Mouse (Mus musculus) kidney, embryonic 14.5 days (tissue): ENCODE measurements at regions not wholly inside any gene's neighbourhood (a gene's known extent, or its start where the extent isn't known, plus 50 kb on each side); places are given as distances from the start of the nearest gene placed in this dataset.

Source experiments
- ATAC-seq: fragments of 200-750 bp; cut with Nextera tagmentation; 2 replicates; pipeline ENCODE4 v1.8.0; 2017; ENCODE audit warnings: moderate number of reproducible peaks, mild to moderate bottlenecking, moderate TSS enrichment, moderate library complexity; ENCODE audit not compliant: low FRiP score, low TSS enrichment
- H3K27ac ChIP-seq: fragments of 300-500 bp; sonication (generic); 2 replicates; pipeline ENCODE4 v1.5.1; 2014; ENCODE audit warnings: low read depth, mild to moderate bottlenecking, low read length, moderate library complexity, mixed read lengths
- H3K27me3 ChIP-seq: fragments of 300-500 bp; sonication (generic); 2 replicates; pipeline ENCODE4 v1.6.1; 2014; ENCODE audit warnings: mild to moderate bottlenecking, low read length; ENCODE audit not compliant: control insufficient read depth, insufficient read depth
- H3K36me3 ChIP-seq: fragments of 300-500 bp; sonication (generic); 2 replicates; pipeline ENCODE4 v1.6.1; 2014; ENCODE audit warnings: low read length, mixed read lengths; ENCODE audit not compliant: control insufficient read depth, insufficient read depth
- H3K4me1 ChIP-seq: fragments of 300-500 bp; sonication (generic); 2 replicates; pipeline ENCODE4 v1.6.1; 2014; ENCODE audit warnings: low read length, mixed read lengths; ENCODE audit not compliant: control insufficient read depth, insufficient read depth
- H3K4me2 ChIP-seq: fragments of 300-500 bp; sonication (generic); replicated peaks from 2 replicates; pipeline ENCODE4 v1.6.1; 2014; ENCODE audit warnings: low read depth, mild to moderate bottlenecking, low read length
- H3K4me3 ChIP-seq: fragments of 300-500 bp; sonication (generic); 2 replicates; pipeline ENCODE4 v1.5.1; 2014; ENCODE audit warnings: mild to moderate bottlenecking, low read length
- H3K9ac ChIP-seq: fragments of 300-500 bp; sonication (generic); 2 replicates; pipeline ENCODE4 v1.6.1; 2014; ENCODE audit warnings: low read depth, mild to moderate bottlenecking, low read length, moderate library complexity
- H3K9me3 ChIP-seq: fragments of 300-500 bp; sonication (generic); 2 replicates; pipeline ENCODE4 v1.6.1; 2016; ENCODE audit warnings: low read length; ENCODE audit not compliant: control insufficient read depth
- WGBS: fragments of 180-500 bp; shearing (Covaris S2); extraction: QIAGEN DNeasy Blood & Tissue Kit; methylation state at CpG from one replicate; pipeline ENCODE4 v1.1.7; 2014; 5-methylcytosine and 5-hydroxymethylcytosine counted together

DNA sequence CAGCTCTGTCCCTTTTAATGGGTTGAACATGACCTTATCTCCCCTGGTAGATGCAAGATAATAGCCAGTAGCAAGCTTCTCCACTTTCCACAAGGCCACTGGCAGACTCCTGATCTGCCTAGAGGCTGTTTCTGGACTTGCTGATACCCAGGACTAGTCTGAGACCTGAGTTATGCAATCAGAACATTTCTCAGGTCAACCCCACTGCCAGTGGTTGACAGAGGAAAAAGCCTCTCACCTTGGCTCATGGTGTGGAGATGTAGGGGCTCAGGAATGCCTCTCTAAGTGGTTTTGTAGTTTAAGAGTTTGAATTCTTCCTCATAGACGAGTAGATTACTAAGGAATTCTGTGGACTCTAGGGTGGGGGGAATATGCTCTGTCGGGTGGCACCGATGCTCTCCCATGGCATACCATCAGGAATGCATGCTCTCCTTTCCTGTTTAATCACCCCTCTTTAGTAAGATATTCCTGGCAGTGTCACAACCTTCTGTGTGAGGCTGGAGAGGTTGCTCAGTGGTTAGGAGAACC is 226.8 kb downstream of the Brinp2 start:
- Histone ChIP-seq H3K9ac (no peak overlapping the region), H3K27me3 (no peaks in the 10 kb centered on the region), H3K27ac (no peak overlapping the region), H3K4me2 (no peak overlapping the region), H3K4me1 (no peaks in the 10 kb centered on the region), H3K9me3 (no peaks in the 10 kb centered on the region), H3K4me3 (no peak overlapping the region), H3K36me3 (no peaks in the 10 kb centered on the region)
- no peak for ATAC-seq
- 90% methylated on average over 3 of the region's 3 CpGs for WGBS

DNA sequence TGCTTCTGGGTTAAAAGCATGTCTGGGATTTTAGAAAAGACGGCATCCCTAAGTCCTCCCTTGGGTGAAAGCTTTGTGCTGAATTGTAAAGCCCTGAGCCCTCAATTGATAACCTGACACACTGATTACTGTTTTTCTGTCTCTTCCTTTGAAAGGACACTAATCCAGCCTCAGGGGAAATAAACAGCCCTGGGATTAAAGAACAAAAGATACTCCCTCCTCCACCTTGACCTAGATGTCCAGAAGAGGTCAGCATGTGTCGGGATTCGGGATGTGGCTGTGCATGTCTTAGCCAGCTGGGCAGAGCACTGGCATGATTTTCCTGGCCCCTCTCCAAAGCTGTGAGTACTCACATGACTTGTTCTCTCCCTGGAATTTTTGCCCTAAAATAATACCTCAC is 208.6 kb downstream of the Brinp2 start:
- Histone ChIP-seq H3K27ac (no peak overlapping the region), H3K4me1 (no peaks in the 10 kb centered on the region), H3K4me2 (no peak overlapping the region), H3K9ac (no peak overlapping the region), H3K36me3 (no peaks in the 10 kb centered on the region), H3K4me3 (no peak overlapping the region), H3K27me3 (no peaks in the 10 kb centered on the region), H3K9me3 (no peaks in the 10 kb centered on the region)
- no peak for ATAC-seq
- WGBS: 21% methylated on average over 3 of the region's 3 CpGs

DNA sequence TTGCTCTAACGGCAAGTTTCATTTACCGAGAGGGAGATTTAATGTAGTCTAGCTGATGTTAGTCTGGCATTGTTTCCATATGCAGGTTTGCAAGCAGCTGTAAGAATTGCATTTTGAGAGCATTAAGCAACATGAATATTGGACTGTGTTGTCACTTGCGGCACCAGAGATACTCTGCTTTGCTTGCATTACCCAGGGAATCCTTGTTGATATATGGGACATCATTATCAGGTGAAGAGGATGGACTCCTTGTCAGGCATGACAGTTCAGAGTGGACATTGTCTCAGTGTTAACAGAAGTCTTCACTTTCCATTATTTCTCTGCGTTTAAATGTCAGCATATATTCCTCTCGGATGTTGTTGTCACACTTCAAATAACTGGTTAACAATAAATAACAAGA is 208.1 kb downstream of the Brinp2 start:
- no peak for ATAC-seq
- no peak overlapping the region for H3K4me2 ChIP-seq
- H3K4me3 ChIP-seq: no peak overlapping the region
- H3K4me1 ChIP-seq: no peaks in the 10 kb centered on the region
- H3K9me3 ChIP-seq: no peaks in the 10 kb centered on the region
- no peaks in the 10 kb centered on the region for H3K36me3 ChIP-seq
- H3K9ac ChIP-seq: no peak overlapping the region
- WGBS: 80% methylated on average over 5 of the region's 5 CpGs
- no peaks in the 10 kb centered on the region for H3K27me3 ChIP-seq
- no peak overlapping the region for H3K27ac ChIP-seq

DNA sequence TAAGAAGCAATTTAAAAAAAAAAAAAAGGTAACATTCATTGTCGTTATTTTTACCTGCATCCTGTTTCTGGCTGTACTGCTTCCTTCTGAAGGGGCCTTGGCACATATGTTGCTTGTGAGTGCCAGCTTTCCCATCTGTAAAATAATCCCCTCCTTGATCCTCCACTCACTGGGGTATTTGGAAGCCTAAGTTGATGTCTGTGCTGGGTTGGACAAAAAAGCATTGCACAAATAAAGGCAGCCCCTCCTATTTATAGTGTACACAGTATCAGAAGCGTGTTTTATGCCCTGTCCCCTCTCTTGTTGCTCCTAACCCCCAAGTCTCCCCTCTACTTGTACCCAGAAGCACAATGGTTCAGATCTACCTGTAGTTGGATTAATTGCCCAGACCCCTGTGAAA is 195.0 kb downstream of the Brinp2 start:
- no peak overlapping the region for H3K4me2 ChIP-seq
- ATAC-seq: no peak
- no peaks in the 10 kb centered on the region for H3K4me1 ChIP-seq
- H3K9ac ChIP-seq: no peak overlapping the region
- H3K9me3 ChIP-seq: no peaks in the 10 kb centered on the region; the same call in 1 of the 2 replicates
- no peaks in the 10 kb centered on the region for H3K27me3 ChIP-seq
- H3K36me3 ChIP-seq: no peaks in the 10 kb centered on the region
- H3K27ac ChIP-seq: no peak overlapping the region
- 74% methylated on average over 2 of the region's 2 CpGs for WGBS
- no peak overlapping the region for H3K4me3 ChIP-seq

DNA sequence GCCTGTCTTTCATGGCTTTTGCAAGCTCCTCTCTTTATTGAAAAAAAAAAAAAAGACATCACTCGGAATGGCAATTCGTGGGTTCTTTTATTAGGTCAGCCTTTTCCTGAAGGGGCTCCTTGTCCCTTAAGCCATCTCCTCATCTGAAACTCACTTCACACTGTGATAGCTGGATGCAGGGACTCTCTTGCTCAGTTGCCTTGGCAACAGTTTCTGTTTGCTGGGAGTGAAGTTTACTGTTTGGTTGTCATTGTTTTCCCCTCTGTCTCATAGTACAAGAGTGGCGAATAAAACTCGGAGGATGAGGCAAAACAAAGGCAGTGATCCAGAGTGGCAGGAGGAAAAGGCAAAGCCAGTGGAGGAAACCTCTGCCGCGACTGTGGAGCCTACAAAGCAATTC is 194.6 kb downstream of the Brinp2 start:
- Histone ChIP-seq H3K4me1 (no peaks in the 10 kb centered on the region), H3K27me3 (no peaks in the 10 kb centered on the region), H3K9me3 (no peaks in the 10 kb centered on the region; the same call in 1 of the 2 replicates), H3K27ac (no peak overlapping the region), H3K4me3 (no peak overlapping the region), H3K4me2 (no peak overlapping the region), H3K36me3 (no peaks in the 10 kb centered on the region), H3K9ac (no peak overlapping the region)
- ATAC-seq: no peak
- 78% methylated on average over 6 of the region's 6 CpGs for WGBS

DNA sequence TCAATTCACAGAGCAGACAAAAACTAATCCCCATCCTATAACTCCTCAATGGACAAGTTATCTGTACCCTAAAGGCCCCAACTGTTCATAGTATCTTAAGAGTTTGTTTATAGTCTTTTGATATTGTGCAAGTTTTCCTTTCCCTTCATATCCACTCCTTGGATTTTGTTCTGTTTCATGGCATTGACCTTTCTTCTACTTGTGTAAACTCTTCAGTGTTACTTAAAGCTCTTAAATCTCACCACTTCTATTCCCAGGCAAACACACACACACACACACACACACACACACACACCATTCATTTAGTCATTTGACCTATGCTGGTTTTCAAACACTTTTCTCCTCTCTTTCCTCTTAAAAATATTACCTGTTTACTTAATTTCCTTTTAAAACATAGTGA is 192.7 kb downstream of the Brinp2 start:
- Histone ChIP-seq H3K4me2 (no peak overlapping the region), H3K4me1 (no peaks in the 10 kb centered on the region), H3K36me3 (no peaks in the 10 kb centered on the region), H3K27ac (no peak overlapping the region), H3K4me3 (no peak overlapping the region), H3K27me3 (no peaks in the 10 kb centered on the region), H3K9ac (no peak overlapping the region), H3K9me3 (no peaks in the 10 kb centered on the region; the same call in 1 of the 2 replicates)
- ATAC-seq: no peak

DNA sequence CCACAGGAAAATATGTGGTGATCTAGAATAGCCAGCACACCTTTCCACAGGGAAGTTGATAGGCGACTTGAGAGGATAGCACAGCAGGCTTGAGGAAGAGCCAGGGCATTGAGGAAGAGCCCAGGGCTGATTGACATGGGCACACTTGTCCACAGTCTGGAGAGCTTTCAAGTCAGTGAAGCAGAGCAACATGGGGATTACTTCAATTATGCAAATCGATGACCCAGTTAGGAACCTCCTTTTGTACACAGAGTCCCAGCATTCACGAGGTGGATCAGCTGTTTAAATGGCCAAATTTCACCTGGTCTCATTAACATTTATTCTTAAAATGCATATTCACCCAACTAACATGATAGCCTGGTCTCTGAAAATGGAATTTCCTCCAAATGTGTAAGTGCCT is 186.1 kb downstream of the Brinp2 start:
- ATAC-seq: no peak
- no peaks in the 10 kb centered on the region for H3K4me1 ChIP-seq
- H3K4me3 ChIP-seq: no peak overlapping the region
- H3K27ac ChIP-seq: no peak overlapping the region
- no peaks in the 10 kb centered on the region for H3K36me3 ChIP-seq
- no peak overlapping the region for H3K9ac ChIP-seq
- WGBS: 68% methylated on average over 3 of the region's 3 CpGs
- H3K4me2 ChIP-seq: no peak overlapping the region
- no peaks in the 10 kb centered on the region; the same call in 1 of the 2 replicates for H3K9me3 ChIP-seq
- H3K27me3 ChIP-seq: no peaks in the 10 kb centered on the region

DNA sequence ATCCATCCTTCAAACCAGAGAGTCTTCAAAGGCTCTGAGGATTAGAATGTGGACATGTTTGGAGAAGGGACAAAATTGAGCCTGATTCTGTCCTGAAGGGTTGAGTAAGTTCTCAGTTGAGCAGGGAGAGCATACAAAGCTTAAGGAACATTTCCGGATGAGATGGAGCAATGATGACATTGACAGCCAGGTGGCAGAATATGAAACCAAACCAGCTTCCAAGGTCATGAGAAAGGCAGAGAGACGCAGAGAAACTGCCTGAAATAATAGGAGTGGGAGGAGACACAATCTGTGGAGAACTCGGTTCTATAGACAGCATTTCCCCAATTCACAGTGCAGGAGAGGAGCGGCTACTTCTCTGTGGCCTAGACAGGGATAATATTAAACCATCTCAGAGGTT is 176.0 kb downstream of the Brinp2 start:
- Histone ChIP-seq H3K9ac (no peak overlapping the region), H3K27ac (no peak overlapping the region), H3K36me3 (no peaks in the 10 kb centered on the region), H3K4me2 (no peak overlapping the region), H3K4me1 (no peaks in the 10 kb centered on the region), H3K27me3 (no peaks in the 10 kb centered on the region), H3K4me3 (no peak overlapping the region), H3K9me3 (no peaks in the 10 kb centered on the region)
- ATAC-seq: no peak
- WGBS: 68% methylated on average over 4 of the region's 4 CpGs

DNA sequence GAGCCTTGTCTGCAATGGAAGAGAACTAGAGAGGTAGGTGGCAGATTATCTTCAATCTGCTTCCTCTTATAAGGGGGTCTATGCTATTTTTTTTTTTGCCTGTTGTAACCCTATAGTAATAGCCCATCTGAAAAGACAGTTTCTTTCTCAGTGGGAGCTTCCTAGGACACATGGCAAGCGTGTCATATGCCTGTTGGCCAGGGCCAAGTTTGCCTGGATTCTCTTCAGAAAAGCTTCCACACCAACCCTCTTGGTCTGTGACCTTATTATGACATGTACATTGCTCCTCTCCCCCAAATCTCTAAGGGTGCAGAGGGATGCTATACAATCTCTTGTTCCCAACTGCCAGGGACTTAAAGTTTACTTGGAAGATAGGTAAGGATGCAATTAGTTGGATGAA is 174.8 kb downstream of the Brinp2 start:
- H3K9ac ChIP-seq: no peak overlapping the region
- H3K36me3 ChIP-seq: no peaks in the 10 kb centered on the region
- no peaks in the 10 kb centered on the region for H3K4me1 ChIP-seq
- 80% methylated on average over 1 of the region's 1 CpGs for WGBS
- ATAC-seq: no peak
- no peak overlapping the region for H3K27ac ChIP-seq
- H3K4me2 ChIP-seq: no peak overlapping the region
- no peaks in the 10 kb centered on the region for H3K27me3 ChIP-seq
- no peak overlapping the region for H3K4me3 ChIP-seq
- no peaks in the 10 kb centered on the region for H3K9me3 ChIP-seq

DNA sequence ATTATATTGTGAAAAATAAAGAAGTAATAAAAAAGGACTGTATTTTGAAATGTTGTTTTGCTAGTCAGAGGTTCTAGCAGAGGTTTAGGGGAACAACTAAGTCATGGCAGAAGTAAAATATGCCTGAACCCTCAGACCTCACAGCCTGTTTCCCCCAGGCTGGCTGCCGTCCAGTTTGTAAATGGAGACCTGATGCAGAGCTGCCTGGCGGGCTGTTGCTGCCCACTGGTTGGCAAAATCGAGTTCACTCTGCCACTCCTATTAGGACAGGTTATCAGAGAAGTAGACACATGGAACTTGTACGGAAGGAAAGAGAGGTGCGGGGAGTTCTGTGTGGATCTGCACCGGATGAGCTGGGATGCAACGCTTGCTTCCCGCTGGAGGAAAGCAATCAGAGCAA is 168.5 kb downstream of the Brinp2 start:
- 70% methylated on average over 8 of the region's 8 CpGs for WGBS

More for the DNA sequence above, 168.5 kb downstream of the Brinp2 start:
- H3K4me3 ChIP-seq: no peak overlapping the region
- H3K9ac ChIP-seq: no peak overlapping the region
- H3K4me1 ChIP-seq: no peaks in the 10 kb centered on the region
- H3K36me3 ChIP-seq: no peaks in the 10 kb centered on the region
- H3K4me2 ChIP-seq: no peak overlapping the region
- no peaks in the 10 kb centered on the region for H3K9me3 ChIP-seq
- H3K27ac ChIP-seq: no peak overlapping the region
- H3K27me3 ChIP-seq: no peaks in the 10 kb centered on the region
- ATAC-seq: no peak
